In genomic region chr3:116180341-116180885, GRCm38 (mm10) we compare ENCODE assay signal across 14 mouse cellular contexts.
"Had no signal": no experiment of that assay in that cellular context is flagged by ENCODE, and none has a peak within 500 bp of the region (broad histone marks: within the 10 kb centered on the region; RNA-seq: fewer than 3 reads in every experiment).

No protein-coding gene starts in this region.

- H3K27ac ChIP-seq: kidney, postnatal 0 days; limb, embryonic 15.5 days; liver, embryonic 15.5 days; midbrain, embryonic 10.5 days; stomach, postnatal 0 days had no signal

- H3K4me3 ChIP-seq: limb, embryonic 15.5 days; liver, embryonic 15.5 days; midbrain, embryonic 10.5 days; myocyte had no signal

- H3K9me3 ChIP-seq: limb, embryonic 15.5 days; liver, embryonic 15.5 days; midbrain, embryonic 10.5 days had no signal

- H3K27me3 ChIP-seq: limb, embryonic 15.5 days; liver, embryonic 15.5 days had no signal

- H3K4me2 ChIP-seq: limb, embryonic 15.5 days; liver, embryonic 15.5 days had no signal

- H3K4me1 ChIP-seq: limb, embryonic 15.5 days; liver, embryonic 15.5 days; midbrain, embryonic 10.5 days had no signal

- H3K36me3 ChIP-seq: limb, embryonic 15.5 days; liver, embryonic 15.5 days; midbrain, embryonic 10.5 days had no signal

- H3K9ac ChIP-seq: limb, embryonic 15.5 days; liver, embryonic 15.5 days had no signal

- DNase-seq: kidney, adult 11 months; kidney, adult 9 months; kidney, postnatal 36 days; layer of hippocampus, adult 9-11 months; layer of hippocampus, postnatal 36 days; midbrain, embryonic 14.5 days; thymus, adult 2 months; thymus, postnatal 25 days had no signal
